Mouse (Mus musculus) urinary bladder, postnatal 4 days (tissue): Measurements from ENCODE around the gene Xiap.

Experiments
- DNase-seq, 2 experiments: peaks; one replicate each; pipeline ENCODE4 v3.0.0; 2021 to 2022; ENCODE audit warnings: low spot score in 2 of 2

The Xiap gene

DNA sequence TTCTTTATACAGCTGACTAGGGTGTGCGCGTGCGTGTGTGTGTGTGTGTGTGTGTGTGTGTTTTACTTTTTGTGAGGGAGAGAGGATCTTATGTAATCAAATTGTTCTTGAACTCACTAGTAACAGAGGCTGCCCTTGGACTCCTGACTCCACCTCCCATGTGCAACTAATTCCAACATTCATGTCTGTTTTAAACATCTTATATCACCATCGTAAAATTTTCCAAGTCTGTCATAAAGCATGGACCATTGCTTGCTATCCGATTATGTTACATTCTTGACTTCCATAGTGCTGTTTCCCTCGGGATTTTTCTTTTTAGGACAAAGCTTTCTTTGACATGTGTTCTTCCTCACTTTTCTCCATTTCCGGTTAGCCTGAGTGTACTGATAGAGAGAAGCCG lies 28.3 kb downstream of the Xiap start:
- DNase-seq: no peak

DNA sequence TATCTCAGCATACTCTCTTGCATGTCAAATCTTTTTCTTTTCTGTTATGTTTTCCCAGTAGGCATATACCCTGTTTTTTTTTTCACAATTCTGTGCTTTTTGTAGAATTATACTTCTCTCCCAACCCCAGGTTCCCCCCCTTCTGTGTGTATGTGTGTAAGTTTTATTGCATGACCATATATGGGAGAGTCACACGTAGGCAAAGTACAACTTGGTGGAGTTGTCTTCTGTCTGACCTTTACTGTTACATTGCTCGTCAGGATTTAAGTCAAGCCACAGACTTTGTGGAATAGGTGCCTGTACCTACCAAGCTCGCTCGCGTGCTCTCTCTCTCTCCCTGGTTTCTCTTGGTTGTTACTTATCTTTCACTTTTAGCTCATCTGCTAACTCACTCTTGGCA lies 28.7 kb downstream of the Xiap start:
- no peak for DNase-seq

- DNase-seq: no peak
Observed at GRCm38 (mm10) chrX:42107137-42107536, 47.7 kb downstream of the Xiap start.

DNA sequence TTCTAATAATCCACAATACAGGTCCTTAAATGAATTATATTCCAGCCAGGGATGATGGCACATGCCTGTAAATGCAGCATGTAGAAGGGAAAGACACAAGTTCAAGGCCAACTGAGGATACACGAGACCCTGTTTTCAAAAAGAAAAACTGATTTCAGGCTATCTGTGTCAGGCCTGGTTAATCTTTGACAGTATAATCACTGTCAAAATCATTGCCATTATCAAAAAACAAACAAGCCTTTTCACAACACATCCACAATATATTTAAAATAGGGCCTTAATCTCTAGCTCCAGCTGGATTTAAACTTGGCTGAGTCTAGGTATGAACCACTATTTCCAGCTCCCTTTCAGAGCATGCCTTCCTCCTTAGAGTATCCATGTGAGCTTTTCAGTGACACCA lies 51.1 kb downstream of the Xiap start:
- no peak for DNase-seq

DNA sequence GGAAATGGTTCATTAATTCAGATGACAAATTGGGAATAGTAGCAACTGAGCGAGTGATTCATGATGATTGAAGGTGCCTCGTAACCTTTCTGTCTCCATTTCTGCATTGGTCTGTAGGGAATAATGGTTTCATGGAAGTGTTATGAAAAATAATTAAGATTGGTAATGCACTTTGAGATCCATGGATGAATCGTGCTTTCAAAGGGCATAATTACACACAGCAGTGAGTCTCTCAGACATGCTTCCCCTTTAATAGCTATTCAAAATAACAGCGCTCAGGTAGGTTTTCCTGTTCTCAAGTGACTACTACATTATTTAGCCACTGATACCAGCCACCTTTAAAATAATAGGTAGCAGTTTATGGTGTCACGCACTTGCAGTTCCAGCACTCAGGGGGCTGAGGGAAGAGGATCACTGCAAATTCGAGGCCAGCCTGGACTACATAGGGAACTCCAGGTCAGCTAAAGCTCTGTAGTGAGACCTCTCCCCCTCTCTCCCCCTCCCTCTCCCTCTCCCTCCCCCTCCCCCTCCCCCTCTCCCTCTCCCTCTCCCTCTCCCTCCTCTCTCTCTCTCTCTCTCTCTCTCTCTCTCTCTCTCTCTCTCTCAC lies 60.1 kb downstream of the Xiap start:
- no peak for DNase-seq

GRCm38 (mm10) chrX:42124963-42125697 lies 65.7 kb downstream of the Xiap start:
- no peak for DNase-seq

DNA sequence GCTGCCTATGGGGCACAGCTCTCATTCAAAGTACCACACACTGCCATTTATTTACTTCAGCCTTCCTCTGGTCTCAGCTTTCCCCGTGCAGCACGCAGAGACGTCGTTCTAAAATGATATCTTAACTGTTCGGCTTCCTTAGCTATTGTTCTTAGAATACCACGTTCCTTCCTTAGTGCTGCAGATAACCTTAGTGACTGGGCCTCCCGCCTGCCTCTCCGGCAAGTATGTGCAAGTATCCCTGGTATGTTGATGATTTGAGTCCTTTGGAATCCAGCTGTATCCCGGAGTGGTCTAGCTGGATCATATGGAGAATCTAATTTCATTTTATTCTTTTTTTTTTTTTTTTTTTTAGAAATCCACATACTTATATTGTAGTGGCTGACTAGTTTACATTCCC lies 80.4 kb downstream of the Xiap start:
- DNase-seq: no peak

DNA sequence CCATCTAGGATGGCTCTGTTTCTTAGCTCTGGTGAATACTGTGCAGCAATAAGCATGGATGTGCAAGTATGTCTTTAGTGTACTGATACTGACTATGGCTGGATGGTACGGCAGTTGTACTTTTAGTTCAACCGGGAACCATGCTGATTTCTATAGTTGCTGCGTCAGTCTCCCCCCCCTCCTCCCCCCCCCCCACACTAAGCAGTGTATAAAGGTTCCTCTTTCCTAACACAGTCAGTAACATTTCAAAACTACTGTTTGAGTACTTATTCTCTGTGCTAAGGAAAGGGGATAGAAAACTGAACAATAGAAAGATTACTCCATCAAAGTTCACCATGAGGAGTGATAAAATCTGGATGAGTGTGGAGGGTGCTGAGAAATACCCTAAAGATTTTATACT lies 83.1 kb downstream of the Xiap start:
- no peak for DNase-seq

DNA sequence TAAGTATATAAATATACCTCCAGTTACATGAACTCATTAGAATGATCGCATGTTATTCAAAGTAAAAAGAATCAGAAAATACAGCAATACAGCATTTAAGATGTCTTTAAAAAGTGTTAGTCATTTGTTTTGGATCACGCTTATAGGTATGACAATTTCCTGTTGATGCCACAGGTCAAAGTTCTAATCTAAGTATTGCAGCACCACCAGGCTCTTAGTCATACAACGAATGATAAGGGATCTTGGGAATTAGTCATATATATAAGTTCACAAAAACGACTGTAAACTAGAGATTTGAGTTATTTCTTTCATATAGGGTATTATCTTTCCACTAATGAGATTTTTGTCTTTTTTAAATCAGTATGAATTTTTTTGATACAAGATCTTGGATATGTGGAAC lies 84.5 kb downstream of the Xiap start:
- no peak for DNase-seq

GRCm38 (mm10) chrX:42148016-42148451 lies 88.6 kb downstream of the Xiap start:
- DNase-seq: no peak

GRCm38 (mm10) chrX:42148788-42149556 lies 89.5 kb downstream of the Xiap start, which contains the start of gene Stag2:
Stag2 (plus strand) TSS chrX:42149317.
- DNase-seq: peak; percentile 85 to 88

DNA sequence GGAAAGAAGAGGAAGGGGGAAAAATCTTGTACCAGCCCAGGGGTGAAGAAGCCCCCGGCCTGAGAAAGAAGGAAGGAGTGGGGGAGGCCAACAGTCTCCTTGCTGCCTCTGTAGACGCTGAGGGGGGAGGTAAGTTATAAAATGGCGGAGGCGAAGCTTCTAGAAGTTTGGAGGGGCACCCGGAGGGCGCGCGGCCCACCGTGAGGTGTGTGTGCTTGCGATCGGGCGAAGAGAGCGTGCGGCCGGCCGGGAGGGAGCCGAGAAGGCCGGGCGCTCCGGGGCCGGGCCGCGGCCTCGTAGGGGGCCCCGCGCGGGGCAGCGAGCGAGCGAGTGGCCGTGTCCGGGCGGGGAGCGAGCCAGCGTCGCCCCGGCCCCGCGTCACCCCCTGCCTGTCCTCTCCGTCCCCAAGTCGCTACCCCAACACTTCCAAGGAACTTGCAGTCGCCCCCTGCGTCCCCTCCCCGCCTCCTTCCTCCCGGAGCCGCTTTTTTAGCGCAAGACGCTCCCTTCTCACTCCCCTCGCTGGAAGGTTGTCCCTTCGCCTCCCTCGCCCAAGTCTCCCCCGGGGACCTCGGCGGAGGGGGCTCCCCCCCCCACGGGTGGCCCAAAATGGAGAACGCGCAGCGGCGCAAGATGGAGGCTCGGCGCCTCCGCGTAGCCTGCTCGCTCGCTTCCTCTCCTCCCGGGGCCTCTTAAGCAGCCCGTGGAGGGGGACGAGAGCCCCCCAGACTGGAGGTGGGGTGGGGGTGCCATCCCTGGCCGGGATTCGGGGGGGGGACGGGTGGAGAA lies 90.3 kb downstream of the Xiap start:
- peak; percentile 40 to 61 for DNase-seq

- peak; percentile 70 to 76 for DNase-seq
Observed at GRCm38 (mm10) chrX:42150346-42151023, 91.0 kb downstream of the Xiap start.

- DNase-seq: no peak
Observed at GRCm38 (mm10) chrX:42151024-42151754, 91.7 kb downstream of the Xiap start.

DNA sequence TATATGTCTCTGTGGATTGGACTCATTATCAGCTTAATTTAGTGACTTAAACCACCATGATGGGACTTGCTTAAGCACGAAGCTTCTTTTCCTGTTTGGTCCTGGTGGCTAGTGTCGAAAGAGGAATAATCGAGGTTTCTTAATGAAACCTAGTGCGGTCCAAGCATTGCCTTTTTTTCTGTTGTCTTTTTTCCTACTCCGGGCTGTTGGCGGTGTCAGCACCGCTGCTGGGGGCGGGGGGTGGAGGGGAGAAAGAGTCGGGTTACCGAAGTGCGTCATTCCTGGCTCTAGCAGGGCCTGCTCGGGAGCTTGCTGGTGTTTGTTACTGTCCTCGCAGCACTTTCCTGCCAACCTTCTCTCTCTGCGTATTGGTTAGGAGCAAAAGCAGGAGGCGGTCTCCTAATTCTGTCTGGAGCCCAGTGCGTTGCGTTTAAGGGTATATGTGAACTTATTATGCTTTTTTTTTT lies 92.5 kb downstream of the Xiap start:
- DNase-seq: peak; percentile 77 to 78

GRCm38 (mm10) chrX:42153056-42153455 lies 93.6 kb downstream of the Xiap start:
- no peak for DNase-seq
